Mouse (Mus musculus): ENCODE measurements around the gene Sec22a.

Sec22a gene

GRCm38 (mm10) chr16:35363150-35364062 lies at the start of gene Sec22a:
Gene Sec22a, minus strand, starts transcription at chr16:35363918.
- DNase-seq = peak; percentile 96 to 98

- DNase-seq = no peak
These were observed 43.0 kb upstream of the Sec22a start for GRCm38 (mm10) chr16:35406706-35407105.

GRCm38 (mm10) chr16:35406166-35406565 lies 42.4 kb upstream of the Sec22a start:
- DNase-seq = no peak

GRCm38 (mm10) chr16:35405348-35406080 lies 41.8 kb upstream of the Sec22a start:
- no peak for DNase-seq

GRCm38 (mm10) chr16:35404864-35405263 lies 41.1 kb upstream of the Sec22a start:
- DNase-seq = no peak

GRCm38 (mm10) chr16:35403891-35404290 lies 40.2 kb upstream of the Sec22a start:
- no peak for DNase-seq

GRCm38 (mm10) chr16:35403356-35403755 lies 39.6 kb upstream of the Sec22a start:
- no peak for DNase-seq

GRCm38 (mm10) chr16:35392813-35393212 lies 29.1 kb upstream of the Sec22a start:
- DNase-seq = no peak

GRCm38 (mm10) chr16:35385654-35386053 lies 21.9 kb upstream of the Sec22a start:
- DNase-seq = no peak

- DNase-seq = no peak
These were observed 16.3 kb upstream of the Sec22a start for GRCm38 (mm10) chr16:35380048-35380447.

- DNase-seq = no peak
These were observed 15.6 kb upstream of the Sec22a start for GRCm38 (mm10) chr16:35379344-35379743.

GRCm38 (mm10) chr16:35364063-35364428 lies 328 bp upstream of the Sec22a start:
- DNase-seq = no peak

- no peak for DNase-seq
These were observed 1.5 kb downstream of the Sec22a start for GRCm38 (mm10) chr16:35362221-35362620.

GRCm38 (mm10) chr16:35360593-35360992 lies 3.1 kb downstream of the Sec22a start:
- DNase-seq = peak; percentile 61 to 78

- no peak for DNase-seq
These were observed 6.3 kb downstream of the Sec22a start for GRCm38 (mm10) chr16:35357449-35357848.

GRCm38 (mm10) chr16:35330451-35330850 lies 33.3 kb downstream of the Sec22a start:
- no peak for DNase-seq

GRCm38 (mm10) chr16:35319773-35320172 lies 43.9 kb downstream of the Sec22a start:
- DNase-seq = no peak

- DNase-seq = no peak
These were observed 44.4 kb downstream of the Sec22a start for GRCm38 (mm10) chr16:35319335-35319734.

GRCm38 (mm10) chr16:35318397-35318796 lies 45.3 kb downstream of the Sec22a start:
- DNase-seq = no peak

GRCm38 (mm10) chr16:35317460-35317859 lies 46.3 kb downstream of the Sec22a start:
- DNase-seq = no peak

GRCm38 (mm10) chr16:35316856-35317264 lies 46.9 kb downstream of the Sec22a start:
- DNase-seq = no peak

GRCm38 (mm10) chr16:35315496-35315895 lies 48.2 kb downstream of the Sec22a start:
- DNase-seq = no peak

GRCm38 (mm10) chr16:35311586-35311985 lies 52.1 kb downstream of the Sec22a start:
- no peak for DNase-seq

GRCm38 (mm10) chr16:35310551-35311110 lies 53.1 kb downstream of the Sec22a start:
- no peak for DNase-seq

Data from cerebellum, postnatal 25 days (tissue).